Mouse (Mus musculus) stomach, embryonic 14.5 days (tissue): ENCODE data around the gene Zbtb26. TPM values are rescaled to one million over a fixed set of nuclear protein-coding genes. Genes with fewer than 3 reads are reported as not detected.

Source experiments
- ATAC-seq: fragments of 200-750 bp; cut with Nextera tagmentation; 2 replicates; pipeline ENCODE4 v1.8.0; 2017; ENCODE audit warnings: low read depth, moderate TSS enrichment; ENCODE audit not compliant: insufficient number of reproducible peaks, insufficient read depth, low FRiP score
- H3K27ac ChIP-seq: fragments of 300-500 bp; sonication (generic); 2 replicates; pipeline ENCODE4 v1.5.1; 2014; ENCODE audit warnings: mild to moderate bottlenecking, low read length, moderate library complexity, mixed read lengths
- H3K27me3 ChIP-seq: fragments of 300-500 bp; sonication (generic); 2 replicates; pipeline ENCODE4 v1.6.1; 2014; ENCODE audit warnings: low read length, control low read depth, mixed read lengths; ENCODE audit not compliant: control insufficient read depth, insufficient read depth
- H3K36me3 ChIP-seq: fragments of 300-500 bp; sonication (generic); 2 replicates; pipeline ENCODE4 v1.6.1; 2014; ENCODE audit warnings: mild to moderate bottlenecking, control low read depth, low read length, moderate library complexity, mixed read lengths; ENCODE audit not compliant: control insufficient read depth, insufficient read depth
- H3K4me1 ChIP-seq: fragments of 300-500 bp; sonication (generic); 2 replicates; pipeline ENCODE4 v1.6.1; 2014; ENCODE audit warnings: low read length, control low read depth, mixed read lengths; ENCODE audit not compliant: control insufficient read depth, insufficient read depth
- H3K4me2 ChIP-seq: fragments of 300-500 bp; sonication (generic); replicated peaks from 2 replicates; pipeline ENCODE4 v1.6.1; 2014; ENCODE audit warnings: low read depth, low read length, control low read depth
- H3K4me3 ChIP-seq: fragments of 300-500 bp; sonication (generic); 2 replicates; pipeline ENCODE4 v1.5.1; 2014; ENCODE audit warnings: low read depth, low read length, control low read depth
- H3K9ac ChIP-seq: fragments of 300-500 bp; sonication (generic); replicated peaks from 2 replicates; pipeline ENCODE4 v1.6.1; 2014; ENCODE audit warnings: low read depth, mild to moderate bottlenecking, control low read depth, low read length, moderate library complexity, mixed read lengths
- H3K9me3 ChIP-seq: fragments of 300-500 bp; sonication (generic); 2 replicates; pipeline ENCODE4 v1.6.1; 2016; ENCODE audit warnings: low read depth, low read length, control low read depth; ENCODE audit not compliant: control insufficient read depth
- WGBS: fragments of 180-500 bp; shearing (Covaris S2); extraction: QIAGEN DNeasy Blood & Tissue Kit; methylation state at CpG from one replicate; pipeline ENCODE4 v1.1.7; 2014; 5-methylcytosine and 5-hydroxymethylcytosine counted together
- polyA plus RNA-seq: library from polyadenylated mRNA; unstranded; fragments of >200 nt; fragmentation: Nextera tagmentation; extraction: Ambion mirVana; gene quantifications from 2 replicates; pipeline ENCODE4 v1.2.1, GENCODE M21; 2014

Zbtb26 gene
- polyA plus RNA-seq = 9.3 and 9.4 TPM in 2 replicates

GRCm38 (mm10) chr2:37442611-37443591, at the start of gene Zbtb26, which contains the start of the genes Zbtb6 and Rabgap1:
Gene Zbtb26 (minus strand): TSS chr2:37443135.
Gene Zbtb6 (minus strand): TSS chr2:37443171.
Gene Rabgap1 (plus strand): TSS chr2:37443279.
- Histone ChIP-seq H3K4me2 (peak within 1 kb of the TSS; percentile 76), H3K9ac (peak within 1 kb of the TSS; percentile 90), H3K36me3 (no peaks in the 10 kb centered on the region), H3K9me3 (no peaks in the 10 kb centered on the region), H3K4me1 (peaks cover 6% of the 10 kb centered on the region; the same call in 1 of the 2 replicates), H3K27ac (peak within 1 kb of the TSS; percentile 90), H3K27me3 (no peaks in the 10 kb centered on the region), H3K4me3 (peak within 1 kb of the TSS; percentile 92)
- under 1% methylated on average over 51 of the region's 51 CpGs for WGBS
- ATAC-seq = peak; percentile 99

- Histone ChIP-seq H3K9ac (no peak overlapping the region), H3K36me3 (peaks cover 45% of the 10 kb centered on the region), H3K4me1 (no peaks in the 10 kb centered on the region), H3K4me3 (no peak overlapping the region), H3K27me3 (no peaks in the 10 kb centered on the region), H3K4me2 (no peak overlapping the region), H3K9me3 (no peaks in the 10 kb centered on the region), H3K27ac (no peak overlapping the region)
- ATAC-seq = no peak
- WGBS = 87% methylated on average over 2 of the region's 2 CpGs
Observed at GRCm38 (mm10) chr2:37488956-37489355, 46.0 kb upstream of the Zbtb26 start.

GRCm38 (mm10) chr2:37486408-37486807, 43.5 kb upstream of the Zbtb26 start:
- Histone ChIP-seq H3K4me3 (no peak overlapping the region), H3K36me3 (peaks cover 44% of the 10 kb centered on the region), H3K27me3 (no peaks in the 10 kb centered on the region), H3K9ac (no peak overlapping the region), H3K9me3 (no peaks in the 10 kb centered on the region), H3K4me2 (no peak overlapping the region), H3K27ac (no peak overlapping the region), H3K4me1 (no peaks in the 10 kb centered on the region)
- ATAC-seq = no peak

GRCm38 (mm10) chr2:37485370-37485769, 42.4 kb upstream of the Zbtb26 start:
- Histone ChIP-seq H3K9me3 (no peaks in the 10 kb centered on the region), H3K9ac (no peak overlapping the region), H3K4me2 (no peak overlapping the region), H3K4me1 (no peaks in the 10 kb centered on the region), H3K27ac (no peak overlapping the region), H3K4me3 (no peak overlapping the region), H3K36me3 (peaks cover 44% of the 10 kb centered on the region), H3K27me3 (no peaks in the 10 kb centered on the region)
- WGBS = 71% methylated on average over 1 of the region's 1 CpGs
- ATAC-seq = no peak

GRCm38 (mm10) chr2:37484165-37484564, 41.2 kb upstream of the Zbtb26 start:
- Histone ChIP-seq H3K27ac (no peak overlapping the region), H3K4me3 (no peak overlapping the region), H3K27me3 (no peaks in the 10 kb centered on the region), H3K9me3 (no peaks in the 10 kb centered on the region), H3K36me3 (peaks cover 36% of the 10 kb centered on the region), H3K9ac (no peak overlapping the region), H3K4me2 (no peak overlapping the region), H3K4me1 (no peaks in the 10 kb centered on the region)
- 87% methylated on average over 2 of the region's 2 CpGs for WGBS
- no peak for ATAC-seq

GRCm38 (mm10) chr2:37480039-37480438, 37.1 kb upstream of the Zbtb26 start:
- H3K36me3 ChIP-seq = peaks cover 38% of the 10 kb centered on the region
- H3K4me1 ChIP-seq = no peaks in the 10 kb centered on the region
- H3K4me3 ChIP-seq = no peak overlapping the region
- H3K27ac ChIP-seq = no peak overlapping the region
- H3K4me2 ChIP-seq = no peak overlapping the region
- no peak for ATAC-seq
- H3K27me3 ChIP-seq = no peaks in the 10 kb centered on the region
- H3K9me3 ChIP-seq = no peaks in the 10 kb centered on the region
- no peak overlapping the region for H3K9ac ChIP-seq
- WGBS = 94% methylated on average over 2 of the region's 2 CpGs

GRCm38 (mm10) chr2:37479559-37479958, 36.6 kb upstream of the Zbtb26 start:
- ATAC-seq = no peak
- Histone ChIP-seq H3K9me3 (no peaks in the 10 kb centered on the region), H3K27me3 (no peaks in the 10 kb centered on the region), H3K27ac (no peak overlapping the region), H3K4me2 (no peak overlapping the region), H3K4me3 (no peak overlapping the region), H3K9ac (no peak overlapping the region), H3K36me3 (peaks cover 38% of the 10 kb centered on the region), H3K4me1 (no peaks in the 10 kb centered on the region)

- Histone ChIP-seq H3K9ac (no peak overlapping the region), H3K4me3 (no peak overlapping the region), H3K9me3 (no peaks in the 10 kb centered on the region), H3K27ac (no peak overlapping the region), H3K36me3 (peaks cover 12% of the 10 kb centered on the region; the same call in 1 of the 2 replicates), H3K4me2 (no peak overlapping the region), H3K4me1 (no peaks in the 10 kb centered on the region), H3K27me3 (no peaks in the 10 kb centered on the region)
- ATAC-seq = no peak
- 84% methylated on average over 4 of the region's 4 CpGs for WGBS
Observed at GRCm38 (mm10) chr2:37466266-37466665, 23.3 kb upstream of the Zbtb26 start.
